Mouse (Mus musculus): ENCODE measurements at regions not wholly inside any gene's neighbourhood (a gene's known extent, or its start where the extent isn't known, plus 50 kb on each side); places are given as distances from the start of the nearest gene placed in this dataset.
A peak's percentile ranks its signal among the peaks of the same experiment; 100 is the strongest.

- DNase-seq (ENCODE audit: low spot score in 2 of 2) = no peak
Measured at GRCm38 (mm10) chr9:91574156-91574555, 208.5 kb upstream of the Zic1 start.

- DNase-seq (ENCODE audit: low spot score in 2 of 2) = no peak
Measured at GRCm38 (mm10) chr9:91566006-91566641, 200.5 kb upstream of the Zic1 start.

- DNase-seq (ENCODE audit: low spot score in 2 of 2) = no peak
Measured at GRCm38 (mm10) chr9:91561331-91561730, 195.7 kb upstream of the Zic1 start.

GRCm38 (mm10) chr9:91559794-91560193, 194.2 kb upstream of the Zic1 start:
- DNase-seq (ENCODE audit: low spot score in 2 of 2) = no peak

- DNase-seq (ENCODE audit: low spot score in 2 of 2) = no peak
Measured at GRCm38 (mm10) chr9:91547051-91547450, 181.4 kb upstream of the Zic1 start.

GRCm38 (mm10) chr9:91545402-91545801, 179.8 kb upstream of the Zic1 start:
- no peak for DNase-seq (ENCODE audit: low spot score in 2 of 2)

GRCm38 (mm10) chr9:91528838-91529475, 163.3 kb upstream of the Zic1 start:
- no peak for DNase-seq (ENCODE audit: low spot score in 2 of 2)

GRCm38 (mm10) chr9:91528388-91528787, 162.8 kb upstream of the Zic1 start:
- no peak for DNase-seq (ENCODE audit: low spot score in 2 of 2)

GRCm38 (mm10) chr9:91520521-91520920, 154.9 kb upstream of the Zic1 start:
- DNase-seq (ENCODE audit: low spot score in 2 of 2) = no peak

GRCm38 (mm10) chr9:91509672-91510071, 144.1 kb upstream of the Zic1 start:
- DNase-seq (ENCODE audit: low spot score in 2 of 2) = no peak

GRCm38 (mm10) chr9:91503657-91504329, 138.2 kb upstream of the Zic1 start:
- no peak for DNase-seq (ENCODE audit: low spot score in 2 of 2)

GRCm38 (mm10) chr9:91476596-91476995, 111.0 kb upstream of the Zic1 start:
- DNase-seq (ENCODE audit: low spot score in 2 of 2) = peak; percentile 1 to 3

- no peak for DNase-seq (ENCODE audit: low spot score in 2 of 2)
Measured at GRCm38 (mm10) chr9:91462713-91463425, 97.3 kb upstream of the Zic1 start.

- no peak for DNase-seq (ENCODE audit: low spot score in 2 of 2)
Measured at GRCm38 (mm10) chr9:91459921-91460320, 94.3 kb upstream of the Zic1 start.

GRCm38 (mm10) chr9:91456843-91457242, 91.2 kb upstream of the Zic1 start:
- no peak for DNase-seq (ENCODE audit: low spot score in 2 of 2)

- DNase-seq (ENCODE audit: low spot score in 2 of 2) = no peak
Measured at GRCm38 (mm10) chr9:91456253-91456823, 90.7 kb upstream of the Zic1 start.

GRCm38 (mm10) chr9:91439106-91439505, 73.5 kb upstream of the Zic1 start:
- no peak for DNase-seq (ENCODE audit: low spot score in 2 of 2)
